Mouse (Mus musculus): Measurements from ENCODE around the gene Frmd4b. TPM values are rescaled to one million over a fixed set of nuclear protein-coding genes. Genes with fewer than 3 reads are reported as not detected.

Frmd4b gene
- polyA plus RNA-seq, 1 experiment: 4.8 TPM

- H3K36me3 ChIP-seq (ENCODE audit: control insufficient read depth, insufficient read depth, low read length): no peaks in the 10 kb centered on the region
- 80% methylated on average over 3 of the region's 3 CpGs for WGBS
- no peak overlapping the region for H3K4me3 ChIP-seq (ENCODE audit: low read depth, low read length)
- no peaks in the 10 kb centered on the region for H3K27me3 ChIP-seq (ENCODE audit: control insufficient read depth, insufficient read depth, low read length)
- no peak overlapping the region for H3K27ac ChIP-seq (ENCODE audit: insufficient read depth, low read depth, low read length)
- TF ChIP-seq CTCF (IDR thresholded peaks at IDR 0.05; ENCODE audit: extremely low read depth, insufficient read length, insufficient replicate concordance, low read depth, low read length) (no peak), POLR2A (IDR thresholded peaks at IDR 0.05; ENCODE audit: low read depth, low read length) (no peak)
- H3K4me1 ChIP-seq (ENCODE audit: control insufficient read depth, insufficient read depth, insufficient read length, low read length): no peaks in the 10 kb centered on the region
Observed at GRCm38 (mm10) chr6:97595218-97595617, 22.1 kb downstream of the Frmd4b start.

GRCm38 (mm10) chr6:97594589-97594988 is 22.8 kb downstream of the Frmd4b start:
- Histone ChIP-seq H3K4me3 (ENCODE audit: low read depth, low read length) (no peak overlapping the region), H3K27ac (ENCODE audit: insufficient read depth, low read depth, low read length) (no peak overlapping the region), H3K27me3 (ENCODE audit: control insufficient read depth, insufficient read depth, low read length) (no peaks in the 10 kb centered on the region), H3K36me3 (ENCODE audit: control insufficient read depth, insufficient read depth, low read length) (no peaks in the 10 kb centered on the region), H3K4me1 (ENCODE audit: control insufficient read depth, insufficient read depth, insufficient read length, low read length) (no peaks in the 10 kb centered on the region)
- WGBS: 88% methylated on average over 7 of the region's 7 CpGs
- TF ChIP-seq POLR2A (IDR thresholded peaks at IDR 0.05; ENCODE audit: low read depth, low read length): no peak
- TF ChIP-seq CTCF (IDR thresholded peaks at IDR 0.05; ENCODE audit: extremely low read depth, insufficient read length, insufficient replicate concordance, low read depth, low read length): no peak

- TF ChIP-seq POLR2A (IDR thresholded peaks at IDR 0.05; ENCODE audit: low read depth, low read length) (no peak), CTCF (IDR thresholded peaks at IDR 0.05; ENCODE audit: extremely low read depth, insufficient read length, insufficient replicate concordance, low read depth, low read length) (no peak)
- H3K4me3 ChIP-seq (ENCODE audit: low read depth, low read length): no peak overlapping the region
- H3K27ac ChIP-seq (ENCODE audit: insufficient read depth, low read depth, low read length): no peak overlapping the region
- no peaks in the 10 kb centered on the region for H3K27me3 ChIP-seq (ENCODE audit: control insufficient read depth, insufficient read depth, low read length)
- H3K36me3 ChIP-seq (ENCODE audit: control insufficient read depth, insufficient read depth, low read length): no peaks in the 10 kb centered on the region
- WGBS: 87% methylated on average over 5 of the region's 5 CpGs
- no peaks in the 10 kb centered on the region for H3K4me1 ChIP-seq (ENCODE audit: control insufficient read depth, insufficient read depth, insufficient read length, low read length)
Observed at GRCm38 (mm10) chr6:97590230-97590629, 27.1 kb downstream of the Frmd4b start.

GRCm38 (mm10) chr6:97589581-97589980 is 27.8 kb downstream of the Frmd4b start:
- Histone ChIP-seq H3K36me3 (ENCODE audit: control insufficient read depth, insufficient read depth, low read length) (no peaks in the 10 kb centered on the region), H3K27ac (ENCODE audit: insufficient read depth, low read depth, low read length) (no peak overlapping the region), H3K4me3 (ENCODE audit: low read depth, low read length) (no peak overlapping the region), H3K27me3 (ENCODE audit: control insufficient read depth, insufficient read depth, low read length) (no peaks in the 10 kb centered on the region), H3K4me1 (ENCODE audit: control insufficient read depth, insufficient read depth, insufficient read length, low read length) (no peaks in the 10 kb centered on the region)
- no peak for TF ChIP-seq POLR2A (IDR thresholded peaks at IDR 0.05; ENCODE audit: low read depth, low read length)
- TF ChIP-seq CTCF (IDR thresholded peaks at IDR 0.05; ENCODE audit: extremely low read depth, insufficient read length, insufficient replicate concordance, low read depth, low read length): no peak
- WGBS: 72% methylated on average over 3 of the region's 3 CpGs

- Histone ChIP-seq H3K27me3 (ENCODE audit: control insufficient read depth, insufficient read depth, low read length) (no peaks in the 10 kb centered on the region), H3K4me1 (ENCODE audit: control insufficient read depth, insufficient read depth, insufficient read length, low read length) (no peaks in the 10 kb centered on the region), H3K27ac (ENCODE audit: insufficient read depth, low read depth, low read length) (no peak overlapping the region), H3K4me3 (ENCODE audit: low read depth, low read length) (no peak overlapping the region), H3K36me3 (ENCODE audit: control insufficient read depth, insufficient read depth, low read length) (no peaks in the 10 kb centered on the region)
- WGBS: 81% methylated on average over 7 of the region's 7 CpGs
- TF ChIP-seq POLR2A (IDR thresholded peaks at IDR 0.05; ENCODE audit: low read depth, low read length) (no peak), CTCF (IDR thresholded peaks at IDR 0.05; ENCODE audit: extremely low read depth, insufficient read length, insufficient replicate concordance, low read depth, low read length) (no peak)
Observed at GRCm38 (mm10) chr6:97589031-97589430, 28.3 kb downstream of the Frmd4b start.

GRCm38 (mm10) chr6:97586606-97587005 is 30.7 kb downstream of the Frmd4b start:
- H3K4me1 ChIP-seq (ENCODE audit: control insufficient read depth, insufficient read depth, insufficient read length, low read length): no peaks in the 10 kb centered on the region
- no peaks in the 10 kb centered on the region for H3K27me3 ChIP-seq (ENCODE audit: control insufficient read depth, insufficient read depth, low read length)
- no peaks in the 10 kb centered on the region for H3K36me3 ChIP-seq (ENCODE audit: control insufficient read depth, insufficient read depth, low read length)
- no peak overlapping the region for H3K4me3 ChIP-seq (ENCODE audit: low read depth, low read length)
- TF ChIP-seq CTCF (IDR thresholded peaks at IDR 0.05; ENCODE audit: extremely low read depth, insufficient read length, insufficient replicate concordance, low read depth, low read length) (no peak), POLR2A (IDR thresholded peaks at IDR 0.05; ENCODE audit: low read depth, low read length) (no peak)
- H3K27ac ChIP-seq (ENCODE audit: insufficient read depth, low read depth, low read length): no peak overlapping the region

- TF ChIP-seq POLR2A (IDR thresholded peaks at IDR 0.05; ENCODE audit: low read depth, low read length) (no peak), CTCF (IDR thresholded peaks at IDR 0.05; ENCODE audit: extremely low read depth, insufficient read length, insufficient replicate concordance, low read depth, low read length) (no peak)
- H3K4me1 ChIP-seq (ENCODE audit: control insufficient read depth, insufficient read depth, insufficient read length, low read length): no peaks in the 10 kb centered on the region
- H3K36me3 ChIP-seq (ENCODE audit: control insufficient read depth, insufficient read depth, low read length): no peaks in the 10 kb centered on the region
- WGBS: 62% methylated on average over 8 of the region's 8 CpGs
- H3K27me3 ChIP-seq (ENCODE audit: control insufficient read depth, insufficient read depth, low read length): no peaks in the 10 kb centered on the region
- H3K27ac ChIP-seq (ENCODE audit: insufficient read depth, low read depth, low read length): no peak overlapping the region
- H3K4me3 ChIP-seq (ENCODE audit: low read depth, low read length): no peak overlapping the region
Observed at GRCm38 (mm10) chr6:97586024-97586423, 31.3 kb downstream of the Frmd4b start.

GRCm38 (mm10) chr6:97582748-97583147 is 34.6 kb downstream of the Frmd4b start:
- H3K27ac ChIP-seq (ENCODE audit: insufficient read depth, low read depth, low read length): no peak overlapping the region
- H3K4me1 ChIP-seq (ENCODE audit: control insufficient read depth, insufficient read depth, insufficient read length, low read length): no peaks in the 10 kb centered on the region
- TF ChIP-seq POLR2A (IDR thresholded peaks at IDR 0.05; ENCODE audit: low read depth, low read length): no peak
- no peak for TF ChIP-seq CTCF (IDR thresholded peaks at IDR 0.05; ENCODE audit: extremely low read depth, insufficient read length, insufficient replicate concordance, low read depth, low read length)
- no peak overlapping the region for H3K4me3 ChIP-seq (ENCODE audit: low read depth, low read length)
- no peaks in the 10 kb centered on the region for H3K27me3 ChIP-seq (ENCODE audit: control insufficient read depth, insufficient read depth, low read length)
- WGBS: 35% methylated on average over 8 of the region's 8 CpGs
- H3K36me3 ChIP-seq (ENCODE audit: control insufficient read depth, insufficient read depth, low read length): no peaks in the 10 kb centered on the region

All from small intestine, adult 2 months (tissue).